Mouse (Mus musculus) erythroblast, embryonic 14.5 days (primary cell): ENCODE results near the gene Cfap44.

Experiments used
- GATA1 ChIP-seq: IDR thresholded peaks from 2 replicates; pipeline ENCODE4 v1.6.1; 2012; ENCODE audit warnings: low read length, inconsistent platforms, mixed read lengths
- TAL1 ChIP-seq: IDR thresholded peaks from 3 replicates; pipeline ENCODE4 v1.6.1; 2012; ENCODE audit warnings: low read length, inconsistent platforms, mixed read lengths

GRCm38 (mm10) chr16:44480616-44481015, 86.0 kb downstream of the Cfap44 start:
- TF ChIP-seq TAL1 (no peak), GATA1 (no peak)
